Mouse (Mus musculus): Measurements from ENCODE around the gene Alpk3.
"Not testable (repeated sequence)": the region's sequence is repeated elsewhere in the genome, so short reads cannot be mapped to it uniquely, and the experiment has no call there.

Gene Alpk3

GRCm38 (mm10) chr7:81132851-81133279 lies 75.5 kb downstream of the Alpk3 start:
- DNase-seq (ENCODE audit: low spot score) = peak; percentile 54

- no peak for DNase-seq (ENCODE audit: low spot score)
Observed at GRCm38 (mm10) chr7:81133416-81133815, 76.0 kb downstream of the Alpk3 start.

- no peak for DNase-seq (ENCODE audit: low spot score)
Observed at GRCm38 (mm10) chr7:81133941-81134340, 76.5 kb downstream of the Alpk3 start.

- peak; percentile 79 for DNase-seq (ENCODE audit: low spot score)
Observed at GRCm38 (mm10) chr7:81134614-81135067, 77.2 kb downstream of the Alpk3 start.

- no peak for DNase-seq (ENCODE audit: low spot score)
Observed at GRCm38 (mm10) chr7:81137292-81137691, 79.9 kb downstream of the Alpk3 start.

- no peak for DNase-seq (ENCODE audit: low spot score)
Observed at GRCm38 (mm10) chr7:81139100-81139499, 81.7 kb downstream of the Alpk3 start.

- DNase-seq (ENCODE audit: low spot score) = no peak
Observed at GRCm38 (mm10) chr7:81139671-81140404, 82.4 kb downstream of the Alpk3 start.

GRCm38 (mm10) chr7:81141541-81141940 lies 84.1 kb downstream of the Alpk3 start:
- DNase-seq (ENCODE audit: low spot score) = no peak

- not testable (repeated sequence) for DNase-seq (ENCODE audit: low spot score)
Observed at GRCm38 (mm10) chr7:81143056-81143455, 85.7 kb downstream of the Alpk3 start.

- no peak for DNase-seq (ENCODE audit: low spot score)
Observed at GRCm38 (mm10) chr7:81149759-81150158, 92.4 kb downstream of the Alpk3 start.

- DNase-seq (ENCODE audit: low spot score) = no peak
Observed at GRCm38 (mm10) chr7:81151216-81151615, 93.8 kb downstream of the Alpk3 start.

- no peak for DNase-seq (ENCODE audit: low spot score)
Observed at GRCm38 (mm10) chr7:81152306-81152705, 94.9 kb downstream of the Alpk3 start.

- no peak for DNase-seq (ENCODE audit: low spot score)
Observed at GRCm38 (mm10) chr7:81152826-81153225, 95.4 kb downstream of the Alpk3 start.

GRCm38 (mm10) chr7:81153327-81153726 lies 95.9 kb downstream of the Alpk3 start:
- DNase-seq (ENCODE audit: low spot score) = no peak

GRCm38 (mm10) chr7:81154244-81154643 lies 96.8 kb downstream of the Alpk3 start:
- DNase-seq (ENCODE audit: low spot score) = not testable (repeated sequence)

GRCm38 (mm10) chr7:81154960-81155359 lies 97.6 kb downstream of the Alpk3 start:
- peak; percentile 89 for DNase-seq (ENCODE audit: low spot score)

Measured in embryo, embryonic 10.5 days (tissue).